Mouse (Mus musculus) MEL (cell line): ENCODE data around the gene Psmd9. TPM values are rescaled to one million over a fixed set of nuclear protein-coding genes. Genes with fewer than 3 reads are reported as not detected.

Experiments used
- DNase-seq: peaks from one replicate; pipeline ENCODE4 v3.0.0; 2011; ENCODE audit warnings: low read depth, low spot score
- H3K27ac ChIP-seq: 2 replicates; pipeline ENCODE4 v1.5.1; 2012; ENCODE audit warnings: low read depth, mild to moderate bottlenecking, control low read depth, low read length, moderate library complexity; ENCODE audit not compliant: control insufficient read depth
- H3K27me3 ChIP-seq, 2 experiments: fragments of 150-350 bp in 1 of 2; sonication (generic) in 1 of 2; 2 replicates each; pipeline ENCODE4 v1.6.1; 2012; ENCODE audit warnings: low read length in 2 of 2, mild to moderate bottlenecking in 2 of 2, improper control_type of control experiment in 1 of 2, moderate library complexity in 1 of 2; ENCODE audit not compliant: insufficient read depth in 2 of 2, control insufficient read depth in 1 of 2
- H3K36me3 ChIP-seq, 2 experiments: 2 replicates each; pipeline ENCODE4 v1.6.1; 2012 to 2014; ENCODE audit warnings: low read length in 2 of 2, improper control_type of control experiment in 1 of 2, inconsistent platforms in 1 of 2, mild to moderate bottlenecking in 1 of 2; ENCODE audit not compliant: insufficient read depth in 2 of 2, control insufficient read depth in 1 of 2
- H3K4me1 ChIP-seq, 2 experiments: fragments of 150-350 bp in 1 of 2; sonication (generic) in 1 of 2; 2 replicates each; pipeline ENCODE4 v1.6.1; 2012; ENCODE audit warnings: low read length in 2 of 2, improper control_type of control experiment in 1 of 2, mild to moderate bottlenecking in 1 of 2; ENCODE audit not compliant: insufficient read depth in 2 of 2, control insufficient read depth in 1 of 2
- H3K4me3 ChIP-seq, 2 experiments: fragments of 150-350 bp in 1 of 2; sonication (generic) in 1 of 2; 2 replicates each; pipeline ENCODE4 v1.5.1; 2012; ENCODE audit warnings: low read depth in 2 of 2, low read length in 2 of 2, mild to moderate bottlenecking in 2 of 2, moderate library complexity in 2 of 2, control low read depth in 1 of 2, improper control_type of control experiment in 1 of 2; ENCODE audit not compliant: control insufficient read depth in 1 of 2, insufficient read depth in 1 of 2
- H3K79me2 ChIP-seq: 2 replicates; pipeline ENCODE4 v1.6.1; 2012; ENCODE audit warnings: mild to moderate bottlenecking, low read length, moderate library complexity; ENCODE audit not compliant: control insufficient read depth, poor library complexity, insufficient read depth
- H3K9ac ChIP-seq: 2 replicates; pipeline ENCODE4 v1.6.1; 2012; ENCODE audit warnings: low read depth, mild to moderate bottlenecking, control low read depth, low read length, moderate library complexity; ENCODE audit not compliant: control insufficient read depth, poor library complexity, severe bottlenecking
- H3K9me3 ChIP-seq: fragments of 150-350 bp; sonication (generic); replicated peaks from 2 replicates; pipeline ENCODE4 v1.6.1; 2012; ENCODE audit warnings: mild to moderate bottlenecking, low read length, improper control_type of control experiment, moderate library complexity; ENCODE audit not compliant: insufficient read depth
- BHLHE40 ChIP-seq: IDR thresholded peaks from 2 replicates; pipeline ENCODE4 v1.6.1; 2012; ENCODE audit warnings: low read depth, mild to moderate bottlenecking, inconsistent platforms, low read length, improper control_type of control experiment, borderline replicate concordance
- CHD1 ChIP-seq: IDR thresholded peaks from 2 replicates; pipeline ENCODE4 v1.6.1; 2012; ENCODE audit warnings: low read depth, mild to moderate bottlenecking, inconsistent platforms, low read length, improper control_type of control experiment
- CHD2 ChIP-seq: IDR thresholded peaks from 2 replicates; pipeline ENCODE4 v1.6.1; 2011; ENCODE audit warnings: low read length, improper control_type of control experiment
- CTCF ChIP-seq, 3 experiments: IDR thresholded peaks in 2 of 3; conservative IDR thresholded peaks in 1 of 3; 2 replicates each; pipeline ENCODE4 v1.5.1; 2011 to 2012; ENCODE audit warnings: low read length in 3 of 3, low read depth in 2 of 3, mild to moderate bottlenecking in 2 of 3, improper control_type of control experiment in 1 of 3, inconsistent platforms in 1 of 3, mixed read lengths in 1 of 3, moderate library complexity in 1 of 3; ENCODE audit not compliant: control insufficient read depth in 1 of 3, insufficient read depth in 1 of 3, poor library complexity in 1 of 3, severe bottlenecking in 1 of 3
- E2F4 ChIP-seq: IDR thresholded peaks from 2 replicates; pipeline ENCODE4 v1.6.1; 2011; ENCODE audit warnings: low read depth, low read length, improper control_type of control experiment, borderline replicate concordance
- EP300 ChIP-seq, 2 experiments: IDR thresholded peaks; 2 replicates each; pipeline ENCODE4 v1.6.1; 2011; ENCODE audit warnings: improper control_type of control experiment in 2 of 2, low read length in 2 of 2, low read depth in 1 of 2, mild to moderate bottlenecking in 1 of 2
- GATA1 ChIP-seq: IDR thresholded peaks from 2 replicates; pipeline ENCODE4 v1.6.1; 2011; ENCODE audit warnings: low read depth, low read length, improper control_type of control experiment
- HCFC1 ChIP-seq: IDR thresholded peaks from 2 replicates; pipeline ENCODE4 v1.6.1; 2012; ENCODE audit warnings: low read depth, mild to moderate bottlenecking, inconsistent platforms, low read length, improper control_type of control experiment, moderate library complexity
- JUND ChIP-seq: IDR thresholded peaks from 2 replicates; pipeline ENCODE4 v1.6.1; 2011; ENCODE audit warnings: low read depth, mild to moderate bottlenecking, improper control_type of control experiment, low read length
- KAT2A ChIP-seq: conservative IDR thresholded peaks from 2 replicates; pipeline ENCODE4 v1.6.1; 2012; ENCODE audit warnings: low read depth, low read length, improper control_type of control experiment, inconsistent platforms
- MAX ChIP-seq: IDR thresholded peaks from 2 replicates; pipeline ENCODE4 v1.6.1; 2011; ENCODE audit warnings: low read length, improper control_type of control experiment
- MAZ ChIP-seq: IDR thresholded peaks from 2 replicates; pipeline ENCODE4 v1.6.1; 2012; ENCODE audit warnings: low read depth, mild to moderate bottlenecking, inconsistent platforms, low read length, improper control_type of control experiment
- MYB ChIP-seq: IDR thresholded peaks from 2 replicates; pipeline ENCODE4 v1.6.1; 2011; ENCODE audit warnings: mild to moderate bottlenecking, low read depth, low read length, improper control_type of control experiment
- MYC ChIP-seq: IDR thresholded peaks from 2 replicates; pipeline ENCODE4 v1.6.1; 2011; ENCODE audit warnings: low read depth, mild to moderate bottlenecking, low read length, improper control_type of control experiment, moderate library complexity
- NRF1 ChIP-seq: IDR thresholded peaks from 2 replicates; pipeline ENCODE4 v1.6.1; 2014; ENCODE audit warnings: low read depth, mild to moderate bottlenecking, inconsistent platforms, low read length, improper control_type of control experiment, moderate library complexity; ENCODE audit not compliant: poor library complexity, insufficient read depth, severe bottlenecking
- POLR2AphosphoS2 ChIP-seq: IDR thresholded peaks from 2 replicates; pipeline ENCODE4 v1.6.1; 2011; ENCODE audit warnings: low read length, improper control_type of control experiment
- SMC3 ChIP-seq: IDR thresholded peaks from 2 replicates; pipeline ENCODE4 v1.6.1; 2011; ENCODE audit warnings: low read depth, low read length, improper control_type of control experiment
- TBP ChIP-seq: IDR thresholded peaks from 2 replicates; pipeline ENCODE4 v1.8.0; 2011; ENCODE audit warnings: low read depth, low read length, improper control_type of control experiment
- USF1 ChIP-seq: IDR thresholded peaks from 2 replicates; pipeline ENCODE4 v1.6.1; 2014; ENCODE audit warnings: low read depth, mild to moderate bottlenecking, inconsistent platforms, low read length, improper control_type of control experiment, moderate library complexity
- USF2 ChIP-seq, 2 experiments: IDR thresholded peaks; 2 replicates each; pipeline ENCODE4 v1.6.1; 2011 to 2012; ENCODE audit warnings: improper control_type of control experiment in 2 of 2, low read length in 2 of 2, borderline replicate concordance in 1 of 2, inconsistent platforms in 1 of 2, low read depth in 1 of 2, mild to moderate bottlenecking in 1 of 2; ENCODE audit not compliant: insufficient read depth in 1 of 2
- ZC3H11A ChIP-seq: IDR thresholded peaks from 2 replicates; pipeline ENCODE4 v1.6.1; 2012; ENCODE audit warnings: low read depth, mild to moderate bottlenecking, inconsistent platforms, low read length, improper control_type of control experiment
- ZMIZ1 ChIP-seq: IDR thresholded peaks from 2 replicates; pipeline ENCODE4 v1.6.1; 2012; ENCODE audit warnings: low read depth, mild to moderate bottlenecking, inconsistent platforms, low read length, improper control_type of control experiment, moderate library complexity
- ZNF384 ChIP-seq: IDR thresholded peaks from 2 replicates; pipeline ENCODE4 v1.6.1; 2012; ENCODE audit warnings: low read depth, mild to moderate bottlenecking, inconsistent platforms, low read length, improper control_type of control experiment
- polyA plus RNA-seq, 2 experiments: library from polyadenylated mRNA; stranded (reverse) in 1 of 2; unstranded in 1 of 2; fragments of >175 nt in 1 of 2; fragments of >200 nt in 1 of 2; gene quantifications; 2 replicates each; pipeline versions ENCODE4 v1.2.1 to v1.2.4; 2012; ENCODE audit warnings: low replicate concordance in 2 of 2, low read depth in 1 of 2; ENCODE audit not compliant: insufficient read length in 2 of 2, insufficient read depth in 1 of 2, missing spikeins in 1 of 2
- total RNA-seq: library from RNA; depleted of rRNA; stranded (reverse); fragments of 300-350 nt; gene quantifications from 2 replicates; pipeline ENCODE4 v1.2.3, GENCODE M21; 2012

The Psmd9 gene
- total and polyA plus RNA-seq, 3 experiments: 32.0 to 54.6 TPM; not detected in 1

- no peak overlapping the region for H3K4me3 ChIP-seq
- H3K4me1 ChIP-seq: no peaks in the 10 kb centered on the region; a peak in 1 of 4 replicates
- no peak for DNase-seq
- H3K36me3 ChIP-seq: no peaks in the 10 kb centered on the region; a peak in 1 of 4 replicates
- no peaks in the 10 kb centered on the region for H3K79me2 ChIP-seq
- H3K27me3 ChIP-seq: no peaks in the 10 kb centered on the region
- no peak for TF ChIP-seq JUND
- TF ChIP-seq GATA1: no peak
- no peak for TF ChIP-seq MYC
- no peak for TF ChIP-seq E2F4
- no peak for TF ChIP-seq EP300 (IDR thresholded peaks at IDR 0.05; ENCODE audit: low read depth in 1 of 2, low read length in 2 of 2)
- TF ChIP-seq CTCF (IDR thresholded peaks at IDR 0.05 in 2 of 3, conservative IDR thresholded peaks at IDR 0.05 in 1 of 3; ENCODE audit: control insufficient read depth in 1 of 3, insufficient read depth in 1 of 3, low read depth in 2 of 3, low read length in 3 of 3, poor library complexity in 1 of 3, severe bottlenecking in 1 of 3): no peak
- H3K9me3 ChIP-seq: no peaks in the 10 kb centered on the region
- no peak overlapping the region for H3K27ac ChIP-seq
- no peak overlapping the region for H3K9ac ChIP-seq
Observed at GRCm38 (mm10) chr5:123279248-123279647, 110.0 kb downstream of the Psmd9 start.

- H3K36me3 ChIP-seq: no peaks in the 10 kb centered on the region; a peak in 1 of 4 replicates
Observed at GRCm38 (mm10) chr5:123281336-123282136, 112.3 kb downstream of the Psmd9 start.

More at GRCm38 (mm10) chr5:123281336-123282136, 112.3 kb downstream of the Psmd9 start:
- H3K4me1 ChIP-seq: no peaks in the 10 kb centered on the region; a peak in 1 of 4 replicates
- H3K27ac ChIP-seq: no peak overlapping the region
- no peak overlapping the region for H3K4me3 ChIP-seq
- no peaks in the 10 kb centered on the region for H3K27me3 ChIP-seq
- no peak for DNase-seq
- no peak for TF ChIP-seq ZC3H11A
- no peak for TF ChIP-seq TBP
- TF ChIP-seq POLR2AphosphoS2: no peak
- no peak for TF ChIP-seq CHD2
- TF ChIP-seq MYC: no peak
- TF ChIP-seq USF1: no peak
- no peak for TF ChIP-seq ZMIZ1
- no peak for TF ChIP-seq E2F4
- no peak for TF ChIP-seq MAX
- TF ChIP-seq ZNF384: no peak
- TF ChIP-seq MYB: no peak
- TF ChIP-seq CTCF (IDR thresholded peaks at IDR 0.05 in 2 of 3, conservative IDR thresholded peaks at IDR 0.05 in 1 of 3; ENCODE audit: control insufficient read depth in 1 of 3, insufficient read depth in 1 of 3, low read depth in 2 of 3, low read length in 3 of 3, poor library complexity in 1 of 3, severe bottlenecking in 1 of 3): no peak
- no peak for TF ChIP-seq CHD1
- no peak for TF ChIP-seq HCFC1
- no peak for TF ChIP-seq BHLHE40
- no peak for TF ChIP-seq SMC3
- TF ChIP-seq USF2 (IDR thresholded peaks at IDR 0.05; ENCODE audit: borderline replicate concordance in 1 of 2, insufficient read depth in 1 of 2, low read depth in 1 of 2, low read length in 2 of 2): no peak
- no peak for TF ChIP-seq MAZ
- no peak for TF ChIP-seq KAT2A
- TF ChIP-seq NRF1: no peak
- TF ChIP-seq, all 39 proteins: peak for 0
- Histone ChIP-seq H3K9ac (no peak overlapping the region), H3K79me2 (no peaks in the 10 kb centered on the region), H3K9me3 (no peaks in the 10 kb centered on the region)
